Mouse (Mus musculus) spleen, postnatal 0 days (tissue): ENCODE measurements around the gene Zswim4. TPM values are rescaled to one million over a fixed set of nuclear protein-coding genes. Genes with fewer than 3 reads are reported as not detected.

Experiments used
- microRNA counts: library from miRNA; unstranded; fragments of <30 nt; microRNA quantifications from one replicate; lab custom pipeline; 2015
- polyA plus RNA-seq: library from polyadenylated mRNA; unstranded; fragments of >200 nt; fragmentation: Nextera tagmentation; extraction: Ambion mirVana; gene quantifications from 2 replicates; pipeline ENCODE4 v1.2.1, GENCODE M21; 2015

Zswim4 gene
- 2.5 and 3.1 TPM in 2 replicates for polyA plus RNA-seq

DNA sequence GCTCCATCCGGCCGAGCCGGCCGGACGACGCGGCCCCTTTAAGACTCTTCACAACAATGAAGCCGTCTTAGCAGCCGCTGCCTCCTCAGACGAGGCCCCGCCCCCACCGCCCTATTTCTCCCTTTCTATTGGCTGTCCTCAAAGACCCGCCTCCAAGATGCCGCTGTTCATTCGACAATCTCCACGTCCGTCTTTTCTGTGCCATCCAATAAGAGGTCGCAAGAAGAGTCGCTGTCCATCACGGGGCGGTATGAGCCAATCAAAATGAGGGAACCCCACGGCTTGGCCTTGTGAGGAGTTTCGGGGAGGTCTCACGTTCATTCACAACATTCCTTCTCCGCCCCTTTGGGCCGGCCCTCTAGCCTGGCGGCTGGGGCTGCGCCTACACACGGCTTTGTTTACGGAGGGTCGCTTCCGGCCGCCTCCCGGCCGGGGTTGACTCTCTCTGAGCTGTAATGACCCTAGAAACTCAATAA, at the start of gene Zswim4:
TSS of gene Zswim4 (minus strand) at position 58 of the 476 bp plus-strand sequence.

DNA sequence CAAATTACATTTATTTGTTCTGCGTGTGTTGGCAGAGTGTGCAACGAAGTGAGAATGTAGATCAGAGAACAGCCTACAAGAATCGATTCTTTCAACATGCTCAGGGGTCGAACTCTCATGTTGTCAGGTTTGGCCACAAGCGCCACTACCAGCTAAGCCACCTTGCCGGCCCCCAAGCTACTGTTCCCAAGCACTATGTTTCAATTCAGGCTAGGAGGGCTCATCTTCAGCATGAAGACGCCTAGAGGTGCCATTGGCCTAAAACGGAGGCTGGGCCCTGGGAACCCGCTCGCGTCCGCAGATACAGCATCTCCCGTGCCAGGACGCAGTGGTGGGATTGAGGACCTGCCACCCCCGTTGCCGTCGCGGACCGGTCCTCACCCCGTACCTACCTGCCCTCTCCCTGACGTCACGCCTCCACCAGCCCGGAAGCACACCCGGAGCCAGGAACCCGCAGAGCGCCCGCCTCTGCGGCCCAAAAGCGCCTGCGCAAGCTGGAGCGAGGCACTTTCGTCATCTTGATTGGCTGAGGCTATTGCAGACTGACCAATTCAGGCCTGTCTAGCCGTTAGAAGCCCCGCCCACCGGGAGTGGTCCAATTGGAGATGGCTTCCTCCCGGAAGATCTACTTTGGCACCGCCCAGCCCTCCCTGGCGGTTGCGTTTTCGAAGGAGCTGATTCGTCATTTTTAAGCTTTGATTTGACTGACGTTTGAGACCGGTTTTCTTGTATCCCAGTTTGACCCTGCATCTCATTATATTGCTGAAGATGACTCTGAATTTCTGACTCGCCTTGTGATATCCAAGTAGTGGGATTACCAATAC, 33.3 kb upstream of the Zswim4 start, which contains the start of gene Ccdc130:
TSS of gene Ccdc130 (minus strand) at position 431 of the 824 bp plus-strand sequence.

DNA sequence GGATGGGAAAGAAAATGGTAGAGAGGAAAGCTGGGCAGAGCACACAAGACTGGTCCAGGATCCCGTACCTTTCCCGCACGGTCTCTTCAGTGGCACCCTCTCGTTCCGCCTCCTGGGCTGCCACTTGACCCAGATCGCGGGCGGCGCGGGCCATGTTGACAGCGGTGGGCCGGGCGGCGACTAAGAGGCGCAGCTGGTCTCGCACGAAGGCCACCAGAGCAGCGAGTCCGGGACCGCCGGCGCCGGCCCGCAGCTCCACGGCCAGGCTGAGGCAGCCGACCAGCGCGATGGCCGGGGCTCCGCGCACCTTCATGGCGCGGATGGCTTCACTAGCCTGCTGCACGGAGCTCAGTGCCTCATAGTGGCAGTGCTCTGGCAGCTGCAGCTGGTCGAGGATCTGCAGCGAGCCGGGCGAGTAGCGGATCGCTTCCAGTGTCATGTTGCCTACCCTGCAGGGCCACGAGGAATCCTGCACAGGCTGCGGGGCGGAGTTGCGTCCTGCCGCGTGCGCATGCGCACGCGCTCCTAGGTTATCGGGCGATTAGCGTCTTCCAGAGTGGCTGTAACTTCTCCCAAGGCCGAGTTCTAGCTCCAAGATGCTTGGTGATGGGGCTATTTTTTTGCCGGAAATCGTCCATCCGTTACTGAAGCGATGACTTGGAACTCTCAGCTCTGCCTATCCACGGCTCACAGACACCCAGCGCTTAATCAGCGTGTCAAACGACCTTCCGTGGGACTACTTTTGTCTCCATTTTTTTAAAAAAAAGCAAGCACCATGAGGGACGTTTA, 20.2 kb upstream of the Zswim4 start, which contains the start of gene Mri1:
TSS of gene Mri1 (minus strand) at position 505 of the 789 bp plus-strand sequence.

DNA sequence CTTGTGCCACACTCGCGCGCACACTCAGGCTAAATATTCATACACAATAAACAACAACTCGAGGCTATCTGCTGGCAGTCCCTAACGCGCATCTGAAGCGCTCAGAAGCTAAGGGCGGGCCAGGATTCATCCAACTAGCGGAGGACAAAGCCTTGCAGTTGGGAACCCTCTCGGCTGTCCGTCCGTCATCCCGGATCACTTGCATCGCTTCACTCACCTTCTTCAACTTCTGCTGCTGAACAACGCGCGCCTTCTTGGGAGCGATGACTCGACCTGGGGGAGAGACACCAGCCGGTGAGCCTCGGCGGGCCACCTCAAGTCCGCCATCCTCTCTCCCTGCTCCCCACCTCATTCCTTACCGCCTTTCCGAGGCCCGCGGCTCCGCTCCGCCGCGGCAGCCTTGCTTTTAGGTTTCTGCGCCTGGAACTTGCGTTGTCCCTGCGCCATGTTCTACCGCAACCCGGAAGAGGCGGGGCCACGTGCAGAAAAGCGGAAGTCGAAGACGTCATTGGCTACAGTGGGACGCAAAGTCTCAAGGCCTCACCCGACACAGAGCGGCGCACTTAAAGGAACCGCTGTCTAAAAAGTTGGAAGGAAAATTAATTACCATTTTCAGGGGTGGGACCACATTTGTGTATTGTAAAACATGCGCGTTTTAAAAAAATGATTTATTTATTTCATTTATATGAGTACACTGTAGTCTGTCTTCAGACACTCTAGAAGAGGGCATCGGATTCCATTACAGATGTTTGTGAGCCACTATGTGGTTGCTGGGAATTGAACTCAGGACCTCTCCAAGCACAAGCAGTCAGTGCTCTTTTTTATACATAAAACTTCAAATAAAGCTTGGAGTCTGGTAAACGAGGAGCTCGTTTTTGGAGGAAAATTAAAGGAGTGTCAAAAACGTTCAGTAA, 12.7 kb upstream of the Zswim4 start, which contains the start of gene D8Ertd738e:
TSS of gene D8Ertd738e (minus strand) at position 463 of the 914 bp plus-strand sequence.

DNA sequence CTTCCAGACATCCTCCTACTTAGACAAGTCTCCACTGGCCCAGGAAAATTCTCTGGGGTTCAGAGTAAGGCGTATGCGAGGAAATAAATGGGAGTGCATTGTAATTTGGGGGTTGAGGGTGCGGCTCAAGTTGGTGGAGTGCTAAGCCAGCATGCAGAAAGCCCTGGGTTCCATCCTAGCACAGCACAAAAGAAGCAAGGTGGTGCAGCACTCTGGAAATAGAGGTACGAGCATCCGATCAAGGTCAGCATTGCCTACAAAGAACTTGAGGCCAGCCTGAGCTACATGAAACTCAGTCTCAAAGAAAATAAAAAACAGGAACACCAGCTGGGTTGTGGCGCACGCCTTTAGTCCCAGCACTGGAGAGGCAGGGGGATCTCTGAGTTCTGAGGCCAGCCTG, 51.7 kb downstream of the Zswim4 start, which contains the start of gene Nanos3:
TSS of gene Nanos3 (minus strand) at position 101 of the 400 bp plus-strand sequence.

MicroRNA genes within 50 kb of the gene (microRNA counts, 519-probe panel; counts per million panel counts)
- microRNA mmu-miR-181c (lab: Ali Mortazavi, UCI) (3,692 counts per million, percentile 11 among the panel's probes with 10 or more counts), microRNA mmu-miR-23a (lab: Ali Mortazavi, UCI) (8,310 counts per million, percentile 79 among the panel's probes with 10 or more counts), microRNA mmu-miR-27a (lab: Ali Mortazavi, UCI) (8,443 counts per million, percentile 82 among the panel's probes with 10 or more counts)

Other genes starting within 250 kb of the Zswim4 start
- gene Samd1, start 239.4 kb downstream of the Zswim4 start, polyA plus RNA-seq: 11.6 and 14.0 TPM in 2 replicates
- gene 1700067K01Rik, start 235.6 kb downstream of the Zswim4 start, polyA plus RNA-seq: 0.61 and 1.0 TPM in 2 replicates
- 0.26 and 0.28 TPM in 2 replicates for gene 2210011C24Rik, start 224.9 kb downstream of the Zswim4 start, polyA plus RNA-seq
- gene Palm3, start 215.6 kb downstream of the Zswim4 start, polyA plus RNA-seq: 1.0 and 1.1 TPM in 2 replicates
- gene Il27ra, start 194.5 kb downstream of the Zswim4 start, polyA plus RNA-seq: 1.5 and 1.7 TPM in 2 replicates
- 0.22 TPM in 1 of 2 replicates, not detected in the other for gene Rln3, start 192.1 kb downstream of the Zswim4 start, polyA plus RNA-seq
- 0.52 and 0.81 TPM in 2 replicates for gene Gm10643, start 171.9 kb downstream of the Zswim4 start, polyA plus RNA-seq
- 3.6 and 3.9 TPM in 2 replicates for gene Rfx1, start 170.2 kb downstream of the Zswim4 start, polyA plus RNA-seq
- 6.1 and 7.5 TPM in 2 replicates for gene Dcaf15, start 132.3 kb downstream of the Zswim4 start, polyA plus RNA-seq
- gene Podnl1, start 111.1 kb downstream of the Zswim4 start, polyA plus RNA-seq: 0.19 and 0.32 TPM in 2 replicates
- gene Cc2d1a, start 89.1 kb downstream of the Zswim4 start, polyA plus RNA-seq: 5.9 and 7.0 TPM in 2 replicates
- gene 4930432K21Rik, start 89.0 kb downstream of the Zswim4 start, polyA plus RNA-seq: 0.29 and 0.30 TPM in 2 replicates
- 1.4 and 2.8 TPM in 2 replicates for gene Nanos3, start 51.8 kb downstream of the Zswim4 start, polyA plus RNA-seq
- 260 and 268 TPM in 2 replicates for gene D8Ertd738e, start 12.7 kb upstream of the Zswim4 start, polyA plus RNA-seq
- 63.5 and 65.6 TPM in 2 replicates for gene Mri1, start 20.3 kb upstream of the Zswim4 start, polyA plus RNA-seq
- gene Ccdc130, start 33.3 kb upstream of the Zswim4 start, polyA plus RNA-seq: 6.9 and 10.5 TPM in 2 replicates
- 0.66 and 1.6 TPM in 2 replicates for gene Cacna1a, start 151.4 kb upstream of the Zswim4 start, polyA plus RNA-seq